Mouse (Mus musculus) embryonic facial prominence, embryonic 10.5 days (tissue): ENCODE results near the gene Capg. TPM values are rescaled to one million over a fixed set of nuclear protein-coding genes. Genes with fewer than 3 reads are reported as not detected.
A peak's percentile ranks its signal among the peaks of the same experiment; 100 is the strongest.

Experiments used
- DNase-seq: peaks from one replicate; pipeline ENCODE4 v3.0.0-alpha.2; 2017; ENCODE audit warnings: low spot score
- H3K27ac ChIP-seq: fragments of 300-500 bp; sonication (generic); replicated peaks from 2 replicates; pipeline ENCODE4 v1.5.1; 2016; ENCODE audit warnings: mild to moderate bottlenecking
- H3K27me3 ChIP-seq: fragments of 300-500 bp; sonication (generic); replicated peaks from 2 replicates; pipeline ENCODE4 v1.6.1; 2016; ENCODE audit warnings: low read depth, mild to moderate bottlenecking; ENCODE audit not compliant: poor library complexity, severe bottlenecking
- H3K36me3 ChIP-seq: fragments of 300-500 bp; sonication (generic); replicated peaks from 2 replicates; pipeline ENCODE4 v1.6.1; 2016; ENCODE audit warnings: mild to moderate bottlenecking, moderate library complexity
- H3K4me1 ChIP-seq: fragments of 300-500 bp; sonication (generic); 2 replicates; pipeline ENCODE4 v1.6.1; 2016
- H3K4me3 ChIP-seq: fragments of 300-500 bp; sonication (generic); 2 replicates; pipeline ENCODE4 v1.5.1; 2016; ENCODE audit warnings: mild to moderate bottlenecking, moderate library complexity
- H3K9me3 ChIP-seq: fragments of 300-500 bp; sonication (generic); 2 replicates; pipeline ENCODE4 v1.6.1; 2016; ENCODE audit warnings: mild to moderate bottlenecking
- WGBS: fragments of 180-500 bp; shearing (Covaris S2); methylation state at CpG from one replicate; pipeline ENCODE4 v1.1.7; 2016; 5-methylcytosine and 5-hydroxymethylcytosine counted together
- polyA plus RNA-seq: library from polyadenylated mRNA; unstranded; fragments of >200 nt; fragmentation: Nextera tagmentation; extraction: Ambion mirVana; gene quantifications from 2 replicates; pipeline ENCODE4 v1.2.1, GENCODE M21; 2016

Gene Capg
- polyA plus RNA-seq, 1 experiment from 2014 or later, result 16.0 TPM

- Histone ChIP-seq H3K4me3 (no peak overlapping the region), H3K27ac (no peak overlapping the region), H3K27me3 (no peaks in the 10 kb centered on the region), H3K9me3 (no peaks in the 10 kb centered on the region), H3K4me1 (peaks cover 23% of the 10 kb centered on the region), H3K36me3 (no peaks in the 10 kb centered on the region)
- no peak for DNase-seq
- 75% methylated on average over 8 of the region's 8 CpGs for WGBS
Observed at GRCm38 (mm10) chr6:72560801-72561200, 16.6 kb downstream of the Capg start.

- Histone ChIP-seq H3K27ac (peak overlapping the region; percentile 48; the same call in 1 of the 2 replicates), H3K4me1 (peaks cover 29% of the 10 kb centered on the region), H3K4me3 (no peak overlapping the region), H3K27me3 (no peaks in the 10 kb centered on the region), H3K36me3 (no peaks in the 10 kb centered on the region), H3K9me3 (no peaks in the 10 kb centered on the region)
- WGBS, result 40% methylated on average over 6 of the region's 6 CpGs
- no peak for DNase-seq
Observed at GRCm38 (mm10) chr6:72562486-72562885, 18.3 kb downstream of the Capg start.

GRCm38 (mm10) chr6:72562894-72563293, 18.7 kb downstream of the Capg start:
- Histone ChIP-seq H3K27ac (peak overlapping the region; percentile 48), H3K4me3 (no peak overlapping the region), H3K36me3 (0 out of 2 replicates have a peak, but pooled peaks cover 2% of the 10 kb centered on the region)

GRCm38 (mm10) chr6:72565506-72565905, 21.3 kb downstream of the Capg start:
- DNase-seq, result no peak
- no peaks in the 10 kb centered on the region for H3K9me3 ChIP-seq
- 76% methylated on average over 7 of the region's 7 CpGs for WGBS
- H3K27ac ChIP-seq, result peak overlapping the region; percentile 11; the same call in 1 of the 2 replicates
- no peak overlapping the region for H3K4me3 ChIP-seq
- peaks cover 11% of the 10 kb centered on the region; the same call in 1 of the 2 replicates for H3K36me3 ChIP-seq
- no peaks in the 10 kb centered on the region for H3K27me3 ChIP-seq
- peaks cover 29% of the 10 kb centered on the region for H3K4me1 ChIP-seq

More at GRCm38 (mm10) chr6:72562894-72563293, 18.7 kb downstream of the Capg start:
- H3K9me3 ChIP-seq, result no peaks in the 10 kb centered on the region
- 65% methylated on average over 5 of the region's 5 CpGs for WGBS
- no peak for DNase-seq
- peaks cover 29% of the 10 kb centered on the region for H3K4me1 ChIP-seq
- no peaks in the 10 kb centered on the region for H3K27me3 ChIP-seq

GRCm38 (mm10) chr6:72566044-72566443, 21.9 kb downstream of the Capg start:
- no peaks in the 10 kb centered on the region for H3K27me3 ChIP-seq
- no peak overlapping the region for H3K4me3 ChIP-seq
- no peaks in the 10 kb centered on the region for H3K9me3 ChIP-seq
- peak overlapping the region; percentile 11; the same call in 1 of the 2 replicates for H3K27ac ChIP-seq
- H3K36me3 ChIP-seq, result peaks cover 11% of the 10 kb centered on the region; the same call in 1 of the 2 replicates
- WGBS, result 4% methylated on average over 4 of the region's 4 CpGs
- peaks cover 29% of the 10 kb centered on the region for H3K4me1 ChIP-seq
- DNase-seq, result peak; percentile 85

- no peaks in the 10 kb centered on the region for H3K27me3 ChIP-seq
- H3K4me1 ChIP-seq, result peaks cover 26% of the 10 kb centered on the region
- no peak overlapping the region for H3K4me3 ChIP-seq
- no peak overlapping the region for H3K27ac ChIP-seq
- DNase-seq, result no peak
- no peaks in the 10 kb centered on the region for H3K9me3 ChIP-seq
- peaks cover 11% of the 10 kb centered on the region; the same call in 1 of the 2 replicates for H3K36me3 ChIP-seq
- WGBS, result 79% methylated on average over 5 of the region's 5 CpGs
Observed at GRCm38 (mm10) chr6:72567508-72567907, 23.3 kb downstream of the Capg start.

GRCm38 (mm10) chr6:72568736-72569135, 24.5 kb downstream of the Capg start:
- Histone ChIP-seq H3K9me3 (no peaks in the 10 kb centered on the region), H3K4me1 (peaks cover 14% of the 10 kb centered on the region), H3K36me3 (peaks cover 11% of the 10 kb centered on the region; the same call in 1 of the 2 replicates), H3K4me3 (no peak overlapping the region), H3K27me3 (no peaks in the 10 kb centered on the region), H3K27ac (no peak overlapping the region)
- WGBS, result 91% methylated on average over 10 of the region's 10 CpGs
- no peak for DNase-seq

- H3K27me3 ChIP-seq, result no peaks in the 10 kb centered on the region
- no peak overlapping the region for H3K4me3 ChIP-seq
- no peaks in the 10 kb centered on the region for H3K9me3 ChIP-seq
- H3K4me1 ChIP-seq, result peaks cover 6% of the 10 kb centered on the region
- no peak overlapping the region for H3K27ac ChIP-seq
- no peak for DNase-seq
- peaks cover 14% of the 10 kb centered on the region; the same call in 1 of the 2 replicates for H3K36me3 ChIP-seq
- WGBS, result 90% methylated on average over 10 of the region's 10 CpGs
Observed at GRCm38 (mm10) chr6:72570644-72571397, 26.6 kb downstream of the Capg start.

- WGBS, result 32% methylated on average over 3 of the region's 3 CpGs
- no peaks in the 10 kb centered on the region for H3K9me3 ChIP-seq
- no peak overlapping the region for H3K27ac ChIP-seq
- no peaks in the 10 kb centered on the region for H3K4me1 ChIP-seq
- H3K27me3 ChIP-seq, result no peaks in the 10 kb centered on the region
- H3K36me3 ChIP-seq, result peaks cover 14% of the 10 kb centered on the region; the same call in 1 of the 2 replicates
- DNase-seq, result no peak
- no peak overlapping the region for H3K4me3 ChIP-seq
Observed at GRCm38 (mm10) chr6:72571826-72572225, 27.6 kb downstream of the Capg start.

- no peak overlapping the region for H3K27ac ChIP-seq
- no peaks in the 10 kb centered on the region for H3K9me3 ChIP-seq
- H3K4me3 ChIP-seq, result no peak overlapping the region
- no peak for DNase-seq
- 91% methylated on average over 3 of the region's 3 CpGs for WGBS
- H3K27me3 ChIP-seq, result no peaks in the 10 kb centered on the region
- peaks cover 20% of the 10 kb centered on the region; the same call in 1 of the 2 replicates for H3K36me3 ChIP-seq
- no peaks in the 10 kb centered on the region for H3K4me1 ChIP-seq
Observed at GRCm38 (mm10) chr6:72576041-72576440, 31.9 kb downstream of the Capg start.

- WGBS, result 78% methylated on average over 11 of the region's 11 CpGs
- no peak for DNase-seq
Observed at GRCm38 (mm10) chr6:72581625-72582382, 37.6 kb downstream of the Capg start.

GRCm38 (mm10) chr6:72583211-72583839, 39.1 kb downstream of the Capg start:
- WGBS, result 87% methylated on average over 4 of the region's 4 CpGs

More at GRCm38 (mm10) chr6:72581625-72582382, 37.6 kb downstream of the Capg start:
- H3K36me3 ChIP-seq, result peaks cover 21% of the 10 kb centered on the region; the same call in 1 of the 2 replicates
- H3K27ac ChIP-seq, result no peak overlapping the region
- H3K4me3 ChIP-seq, result no peak overlapping the region
- no peaks in the 10 kb centered on the region for H3K9me3 ChIP-seq
- no peaks in the 10 kb centered on the region for H3K27me3 ChIP-seq
- H3K4me1 ChIP-seq, result no peaks in the 10 kb centered on the region

More at GRCm38 (mm10) chr6:72583211-72583839, 39.1 kb downstream of the Capg start:
- Histone ChIP-seq H3K4me3 (no peak overlapping the region), H3K27me3 (no peaks in the 10 kb centered on the region), H3K4me1 (no peaks in the 10 kb centered on the region), H3K36me3 (peaks cover 22% of the 10 kb centered on the region; the same call in 1 of the 2 replicates), H3K9me3 (no peaks in the 10 kb centered on the region), H3K27ac (no peak overlapping the region)
- DNase-seq, result no peak
